Mouse (Mus musculus): ENCODE measurements around the gene Trp53rka.

DNA sequence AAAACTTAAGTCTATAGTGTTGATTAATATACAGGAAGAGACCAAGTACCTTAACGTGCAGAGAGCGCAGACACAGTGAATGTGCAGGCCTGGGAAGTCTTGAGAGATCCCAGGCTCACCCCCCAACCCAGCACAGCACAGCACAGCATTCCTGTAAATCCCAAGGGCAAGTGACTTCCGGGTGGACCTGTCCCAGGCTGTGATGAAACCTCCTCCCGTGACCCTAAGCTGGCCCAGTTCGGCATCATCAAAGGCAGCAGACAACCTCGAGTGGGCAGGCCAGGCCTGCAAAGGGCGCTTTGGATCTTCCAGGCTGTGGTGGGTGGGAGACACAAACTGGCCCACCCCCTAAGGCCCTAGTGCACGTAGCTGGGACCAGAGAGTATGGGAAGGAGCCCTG, 11.1 kb downstream of the Trp53rka start:
- TF ChIP-seq CTCF (IDR thresholded peaks at IDR 0.05; ENCODE audit: low read depth) (no peak), EP300 (IDR thresholded peaks at IDR 0.05; ENCODE audit: low read depth) (no peak)
